Mouse (Mus musculus) fat pad, adult 2 months (tissue): ENCODE results near the gene Flvcr1.
"Not testable (repeated sequence)": the region's sequence is repeated elsewhere in the genome, so short reads cannot be mapped to it uniquely, and the experiment has no call there.

Source experiments
- DNase-seq: peaks from one replicate; pipeline ENCODE4 v3.0.0-alpha.2; 2011; ENCODE audit warnings: low read depth, low spot score; ENCODE audit errors: extremely low read depth

Flvcr1 gene

DNA sequence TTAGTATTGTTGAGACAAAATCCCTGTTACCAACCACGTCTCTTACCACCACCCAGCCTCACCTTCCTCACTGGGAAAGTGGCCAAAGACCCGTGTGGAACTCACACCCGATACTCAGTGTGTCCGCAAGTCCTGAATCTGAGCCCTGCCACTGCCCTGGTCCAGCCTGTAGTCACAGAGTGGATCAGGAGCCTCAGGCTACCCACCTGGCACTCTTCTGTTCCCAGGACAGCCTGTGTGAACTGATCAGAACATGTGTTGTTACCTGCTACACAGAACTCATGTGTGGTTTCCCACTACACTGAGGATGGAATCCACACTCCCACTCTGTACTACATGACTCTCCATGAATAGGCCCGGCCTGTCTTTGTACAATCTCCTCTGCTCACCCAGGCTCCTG lies 16.1 kb upstream of the Flvcr1 start:
- DNase-seq: no peak

DNA sequence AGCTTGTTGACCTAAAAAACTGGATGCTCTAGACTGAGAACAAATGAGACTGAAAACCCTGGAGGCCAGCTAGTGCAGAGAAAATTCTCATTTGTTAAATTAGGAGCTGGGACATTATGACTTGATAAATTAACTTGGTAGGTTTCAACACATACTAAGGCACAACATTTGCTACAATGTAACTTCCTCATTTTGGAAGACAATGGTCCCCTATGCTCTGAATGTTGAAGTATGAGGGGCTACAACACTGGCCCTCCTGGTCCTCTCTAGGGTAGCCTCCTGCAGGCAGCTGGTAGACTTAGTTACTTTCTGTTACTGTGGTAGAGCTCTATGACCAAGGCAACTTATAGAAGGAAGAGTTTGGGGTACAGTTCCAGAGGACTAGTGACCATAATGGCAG lies 15.4 kb upstream of the Flvcr1 start:
- no peak for DNase-seq

DNA sequence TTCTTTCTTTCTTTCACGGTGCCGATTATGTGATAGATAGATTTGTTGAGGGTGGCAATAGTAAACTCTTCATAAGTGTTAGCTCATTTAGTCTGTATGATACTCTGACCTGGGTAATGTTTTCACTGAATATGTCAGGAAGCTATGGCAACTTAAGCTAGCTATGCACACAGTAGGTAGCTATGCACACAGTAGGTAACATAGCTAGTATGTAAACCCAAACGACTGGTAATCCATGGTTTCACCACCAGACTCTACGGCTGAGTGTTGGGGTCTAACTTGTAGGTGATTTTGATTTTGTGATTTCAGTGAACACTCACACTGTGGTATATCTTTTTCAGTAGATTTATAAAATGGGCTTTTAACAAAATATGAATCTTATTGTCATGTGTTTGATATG lies 12.0 kb upstream of the Flvcr1 start:
- no peak for DNase-seq

DNA sequence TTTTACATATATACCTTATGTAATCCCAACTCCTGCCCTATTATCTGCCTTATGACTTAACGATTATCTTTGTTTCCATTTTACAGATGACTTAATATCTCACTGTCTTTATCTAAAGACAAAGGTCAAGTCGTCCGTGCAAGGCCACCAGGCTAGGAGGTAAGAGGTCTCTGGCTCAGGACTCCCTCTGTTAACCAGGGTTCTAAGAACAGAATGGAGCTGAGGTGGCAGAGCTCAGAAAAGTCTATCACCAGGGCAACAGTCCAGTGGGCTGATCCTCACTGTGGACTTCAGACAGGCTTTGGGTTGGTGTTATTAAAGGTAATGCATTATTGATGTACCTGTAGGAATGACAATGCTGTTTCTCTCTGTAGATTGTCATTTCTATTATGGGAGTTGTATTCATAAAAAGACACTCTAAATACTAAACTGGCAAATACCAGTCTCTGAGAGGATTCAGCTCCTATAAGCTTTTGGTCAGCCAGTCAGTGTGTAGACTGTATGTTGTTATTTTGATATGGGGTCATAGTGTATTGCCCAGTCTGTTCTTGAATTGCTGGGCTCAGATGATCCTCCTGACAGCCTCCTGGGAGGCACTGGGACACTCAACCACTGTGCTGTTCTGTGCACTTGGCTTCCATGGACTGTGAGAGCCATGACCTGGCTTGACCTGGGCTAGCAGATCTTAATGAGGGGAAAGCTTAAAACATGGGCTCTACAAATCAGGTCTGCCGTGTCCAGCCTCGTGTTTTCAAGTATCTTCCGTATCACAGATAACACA lies 10.8 kb upstream of the Flvcr1 start, which contains the start of gene Spata45:
TSS of gene Spata45 (plus strand) at position 86 of the 781 bp plus-strand sequence.
- no peak for DNase-seq

DNA sequence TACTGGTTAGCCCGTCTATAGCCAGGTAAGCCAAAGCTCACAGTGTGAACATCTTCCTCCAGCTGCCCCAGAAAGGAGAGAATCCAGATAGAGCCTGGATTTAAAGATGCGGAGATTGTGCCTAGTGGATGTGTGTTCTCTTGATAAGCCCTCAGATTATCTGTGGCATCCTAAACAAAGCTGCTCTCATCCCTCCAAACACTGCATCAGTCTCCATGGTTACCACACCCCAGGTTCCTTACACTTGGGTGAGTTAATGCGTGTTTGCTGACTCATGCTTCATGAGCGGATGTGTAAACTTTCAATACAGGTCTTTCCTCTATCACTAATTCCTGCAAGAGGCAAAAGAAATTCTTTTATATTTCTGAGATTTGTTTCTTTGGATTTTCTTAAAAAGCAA lies 9.7 kb upstream of the Flvcr1 start:
- no peak for DNase-seq

DNA sequence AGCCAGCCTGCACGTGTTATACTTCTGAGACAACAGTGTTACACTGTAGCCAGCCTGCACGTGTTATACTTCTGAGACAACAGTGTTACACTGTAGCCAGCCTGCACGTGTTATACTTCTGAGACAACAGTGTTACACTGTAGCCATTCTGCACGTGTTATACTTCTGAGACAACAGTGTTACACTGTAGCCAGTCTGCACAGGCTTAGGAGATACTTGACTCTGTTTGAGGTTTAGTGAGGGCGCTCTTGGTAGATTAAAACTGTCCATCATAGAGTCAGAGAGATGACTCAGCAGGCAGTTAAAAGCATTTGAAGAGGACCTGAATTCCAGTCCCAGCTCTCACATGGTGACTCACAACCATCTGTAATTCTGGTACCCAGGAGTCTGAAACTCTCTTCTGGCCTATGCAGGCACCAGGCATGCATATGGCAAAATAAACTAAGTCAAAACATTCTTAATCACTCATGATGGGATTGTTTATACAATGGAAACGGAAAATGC lies 5.0 kb upstream of the Flvcr1 start:
- DNase-seq: not testable (repeated sequence)

DNA sequence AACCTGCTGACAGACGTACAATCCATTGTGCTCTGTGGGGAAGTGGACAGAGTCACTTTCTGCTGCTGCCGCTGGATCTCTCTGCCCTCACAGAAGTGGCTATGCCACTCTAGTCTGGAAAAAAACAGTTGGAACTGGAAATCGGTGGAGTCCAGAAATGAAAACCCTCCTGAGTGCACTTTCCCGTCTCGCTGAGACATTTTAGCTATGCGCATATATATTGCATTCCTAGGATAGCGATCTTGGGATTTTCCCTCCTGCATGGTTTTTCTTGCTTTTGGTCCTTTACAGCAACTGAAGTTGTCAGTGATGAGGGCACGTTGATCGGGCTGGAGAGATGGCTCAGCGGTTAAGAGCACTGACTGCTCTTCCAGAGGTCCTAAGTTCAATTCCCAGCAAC lies 4.2 kb upstream of the Flvcr1 start:
- no peak for DNase-seq

DNA sequence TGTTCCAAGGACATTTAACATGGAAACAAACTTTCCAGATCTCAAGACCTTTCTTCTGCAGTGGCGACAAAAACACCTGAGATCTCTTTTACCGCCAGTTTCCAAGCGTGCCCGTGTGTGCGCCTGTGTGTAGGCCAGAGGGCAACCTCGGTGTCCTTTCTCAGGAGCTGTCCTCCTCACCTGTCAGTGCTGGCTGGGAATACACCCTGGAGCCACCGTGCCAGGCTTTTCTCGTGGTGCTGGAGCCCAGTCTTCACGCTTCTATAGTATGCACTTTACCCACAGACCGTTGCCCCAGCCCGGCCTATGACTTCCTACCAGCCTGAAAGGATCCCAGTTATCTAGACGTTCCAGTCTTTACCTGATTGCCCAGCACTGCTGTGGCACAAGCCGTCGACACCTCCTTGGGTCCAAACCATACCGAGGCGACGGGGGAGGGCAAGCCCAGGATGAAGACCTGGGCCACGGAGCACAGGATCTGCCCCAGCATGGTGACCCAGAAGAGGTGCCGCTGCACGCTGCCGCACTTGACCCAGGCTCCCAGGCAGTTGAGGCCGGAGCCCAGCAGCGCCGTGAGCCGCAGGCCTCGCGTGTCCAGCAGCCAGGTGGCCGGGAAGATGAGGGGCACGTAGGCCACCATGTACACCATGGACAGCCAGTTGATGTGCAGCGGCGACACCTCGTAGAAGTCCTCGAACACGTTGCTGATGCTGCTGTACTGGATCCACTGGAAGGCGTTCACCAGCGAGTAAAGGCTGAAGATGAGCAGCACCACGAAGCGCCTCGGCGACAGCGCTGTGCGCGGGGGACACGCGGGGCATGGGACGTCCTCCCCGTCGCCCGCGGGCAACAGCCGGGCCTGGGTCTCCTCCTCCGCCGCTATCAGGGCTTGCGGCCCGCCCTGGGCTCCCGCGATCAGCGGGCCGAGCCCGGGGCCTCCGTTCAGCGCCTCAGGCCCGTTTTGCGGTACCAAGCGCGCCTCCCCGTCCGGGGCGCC lies 644 bp downstream of the Flvcr1 start:
- DNase-seq: no peak

DNA sequence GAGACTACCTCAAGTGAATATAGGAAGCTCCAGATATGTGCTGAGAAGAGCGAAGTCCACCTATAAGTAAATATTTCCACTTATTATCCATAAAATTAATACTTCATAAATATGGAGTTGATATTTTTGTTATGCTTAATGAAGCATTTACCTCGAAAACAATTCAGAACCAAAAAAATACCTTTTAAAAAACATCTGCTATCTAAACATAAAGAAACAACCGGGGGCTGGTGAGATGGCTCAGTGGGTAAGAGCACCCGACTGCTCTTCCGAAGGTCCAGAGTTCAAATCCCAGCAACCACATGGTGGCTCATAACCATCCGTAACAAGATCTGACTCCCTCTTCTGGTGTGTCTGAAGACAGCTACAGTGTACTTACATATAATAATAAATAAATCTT lies 2.2 kb downstream of the Flvcr1 start:
- DNase-seq: not testable (repeated sequence)

DNA sequence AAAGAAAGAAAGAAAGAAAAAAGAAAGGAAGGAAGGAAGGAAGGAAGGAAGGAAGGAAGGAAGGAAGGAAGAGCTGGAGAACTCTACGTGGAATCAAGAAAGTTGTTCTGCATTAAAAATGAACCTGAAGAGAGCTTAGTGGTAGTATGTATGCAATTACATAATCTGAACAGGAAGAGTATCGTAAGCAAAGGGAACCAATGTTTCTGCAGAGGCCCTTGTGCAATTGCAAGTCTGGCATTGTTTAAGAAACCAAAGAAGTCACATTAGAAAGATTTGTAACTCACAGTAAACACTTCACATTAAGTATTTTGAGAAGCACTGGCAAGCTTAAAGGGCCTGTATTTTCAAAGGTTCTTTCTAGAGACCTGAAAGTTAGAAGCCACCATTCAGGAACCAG lies 2.8 kb downstream of the Flvcr1 start:
- no peak for DNase-seq

DNA sequence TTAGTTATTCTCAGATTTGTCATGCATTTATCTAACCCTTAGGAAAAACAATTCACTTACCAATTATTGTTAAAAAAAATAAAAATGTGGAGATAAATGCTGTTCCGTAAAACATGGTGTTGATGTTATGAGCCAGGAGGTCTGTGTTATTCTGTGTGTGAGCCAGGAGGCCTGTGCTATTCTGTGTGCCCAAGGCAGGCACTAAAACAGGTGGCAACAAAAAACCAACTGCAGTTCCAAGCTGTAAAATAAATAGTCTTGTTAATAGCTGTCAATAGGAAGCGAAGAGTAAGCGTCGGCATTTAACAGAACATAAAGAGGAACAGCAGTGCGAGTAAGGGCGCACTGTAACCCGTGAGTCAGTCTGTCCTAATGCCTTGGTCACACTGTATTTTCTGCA lies 4.9 kb downstream of the Flvcr1 start:
- no peak for DNase-seq

DNA sequence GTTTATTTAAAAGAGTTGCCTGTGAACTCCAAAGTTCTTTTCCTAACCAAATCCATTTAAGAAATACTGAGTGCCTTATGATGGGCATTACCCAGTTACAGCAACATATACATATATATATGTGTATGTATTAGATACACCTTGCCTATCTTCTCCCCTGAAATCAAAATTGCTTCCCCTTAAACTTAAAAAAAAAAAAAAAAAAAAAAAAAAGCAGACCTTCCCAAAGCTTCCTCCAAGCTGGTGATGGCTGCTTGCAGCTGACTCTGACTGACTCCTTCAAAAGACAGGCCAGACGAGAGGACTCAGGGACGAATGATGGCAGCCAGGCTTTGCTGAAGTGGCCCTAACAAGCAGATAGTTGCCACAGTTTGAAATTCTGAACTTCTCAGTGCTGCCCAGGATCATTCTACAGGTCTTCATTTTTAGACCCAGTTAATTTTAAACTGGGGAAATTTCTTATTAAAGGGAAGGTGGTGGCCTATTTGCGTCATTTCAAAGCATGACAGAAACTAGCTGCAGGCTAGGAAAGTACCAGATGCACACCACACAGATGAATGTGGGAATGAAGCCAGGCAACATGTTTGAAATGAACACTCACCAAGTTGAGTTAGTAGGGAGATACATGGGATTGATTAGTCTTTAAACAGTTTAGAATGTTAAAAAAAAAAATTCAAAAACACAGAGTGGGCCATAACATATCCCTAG lies 5.6 kb downstream of the Flvcr1 start:
- no peak for DNase-seq

DNA sequence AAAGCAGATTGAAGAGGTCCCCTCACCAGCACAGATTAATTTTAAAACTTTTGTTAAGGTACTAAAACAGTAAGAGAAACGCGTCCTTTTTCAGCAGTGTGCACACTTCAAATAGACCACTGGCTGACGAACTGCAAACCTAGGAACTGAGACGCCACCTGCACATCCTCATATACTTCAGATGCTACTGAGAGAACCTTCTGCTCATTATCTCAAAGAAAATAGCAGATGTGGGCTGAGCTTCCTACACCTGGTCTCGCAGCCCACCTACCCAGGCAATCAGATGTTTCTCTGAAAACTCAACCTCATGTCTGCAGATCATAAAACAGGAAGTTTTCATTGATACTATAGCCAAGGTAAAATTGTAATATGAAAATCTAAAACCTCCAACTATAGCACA lies 6.2 kb downstream of the Flvcr1 start:
- no peak for DNase-seq

DNA sequence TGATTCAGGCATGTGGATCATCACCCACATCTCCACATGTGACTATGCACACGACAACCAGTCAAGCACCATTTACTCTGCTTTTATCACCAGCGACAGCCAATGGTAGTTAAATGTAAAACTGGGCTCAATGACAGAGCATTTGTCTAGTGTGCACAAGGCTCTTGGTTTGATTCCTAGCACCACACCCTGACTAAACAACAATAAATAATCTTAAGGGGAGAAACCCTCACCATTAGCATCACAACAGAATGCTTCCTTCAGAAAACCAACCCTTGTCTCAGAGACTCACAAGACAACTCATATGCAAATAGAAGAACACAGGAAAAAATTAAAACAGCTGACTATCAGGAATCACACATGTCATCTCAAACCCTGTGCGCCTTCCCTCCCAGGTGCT lies 11.7 kb downstream of the Flvcr1 start:
- DNase-seq: no peak

DNA sequence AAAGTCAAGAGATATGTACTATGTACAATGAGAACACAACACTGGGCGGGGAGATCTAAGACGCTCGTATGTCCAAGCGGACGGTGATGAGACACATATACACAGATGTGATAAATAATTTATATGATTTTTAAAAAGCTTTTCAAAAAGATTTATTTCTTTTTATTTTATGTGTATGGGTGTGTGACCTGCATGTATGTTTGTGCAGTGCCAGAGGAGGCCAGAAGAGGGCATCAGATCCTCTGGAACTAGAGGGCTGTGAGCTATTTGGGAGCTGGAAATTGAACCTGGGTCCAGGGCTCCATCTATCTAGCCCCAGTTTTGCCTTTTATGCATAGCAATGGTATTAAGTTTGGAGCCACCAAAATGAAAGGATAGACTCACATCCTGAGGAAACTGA lies 17.3 kb downstream of the Flvcr1 start:
- DNase-seq: no peak

DNA sequence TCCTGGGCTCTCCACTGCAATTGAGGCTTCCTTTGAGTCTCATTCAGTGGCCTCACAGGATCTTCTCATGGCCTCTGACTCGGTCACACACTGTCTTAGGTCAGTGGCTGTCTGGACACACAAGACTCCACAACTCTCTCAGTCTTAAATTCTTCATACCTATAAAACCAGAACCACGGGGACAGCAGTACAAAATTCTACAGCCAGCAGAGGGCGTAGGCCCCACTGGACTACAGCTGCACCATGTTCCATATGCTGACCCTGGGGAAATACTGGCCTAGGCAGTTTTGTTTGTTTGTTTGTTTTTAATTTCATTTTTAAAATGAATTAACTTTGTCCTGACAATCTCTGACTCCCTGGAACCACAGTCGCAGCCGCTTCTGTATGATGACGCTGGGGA lies 23.8 kb downstream of the Flvcr1 start:
- no peak for DNase-seq

DNA sequence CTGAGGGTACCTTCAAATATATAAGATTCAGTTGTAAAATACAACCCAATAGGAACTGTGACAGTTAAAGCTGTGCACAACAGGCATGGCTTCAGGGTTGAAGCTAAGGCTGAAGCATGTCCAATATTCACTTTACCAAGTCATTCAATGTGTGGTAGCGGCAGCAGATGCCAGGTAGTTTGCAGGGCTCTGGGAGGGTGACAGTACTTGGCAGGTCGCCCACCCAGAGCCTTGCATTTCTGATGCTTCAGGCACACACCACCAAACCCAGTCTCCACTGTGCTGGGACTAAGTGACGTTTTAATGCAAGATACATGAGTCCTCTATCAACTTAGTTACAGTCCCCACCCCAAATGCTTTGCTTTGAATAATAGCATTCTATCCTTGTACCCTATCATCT lies 25.3 kb downstream of the Flvcr1 start:
- DNase-seq: no peak

DNA sequence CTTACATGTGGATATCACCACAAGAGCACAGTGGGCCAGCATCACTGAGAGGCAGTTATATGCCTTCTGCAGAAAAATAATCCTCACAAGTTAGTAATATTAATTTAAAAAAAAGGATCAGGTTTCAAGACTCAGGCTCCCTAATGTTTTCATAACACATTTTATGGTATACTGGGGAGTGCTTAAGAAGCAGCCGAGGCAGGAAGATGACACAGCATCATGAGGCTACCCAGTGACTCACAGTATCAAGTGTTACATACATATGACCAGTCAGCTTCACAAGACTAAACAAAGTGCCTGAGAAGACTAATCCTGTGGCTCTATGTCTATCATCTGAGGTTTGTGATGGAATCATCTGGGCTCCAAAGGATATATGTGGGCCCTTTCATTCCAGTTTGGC lies 27.9 kb downstream of the Flvcr1 start:
- DNase-seq: no peak

DNA sequence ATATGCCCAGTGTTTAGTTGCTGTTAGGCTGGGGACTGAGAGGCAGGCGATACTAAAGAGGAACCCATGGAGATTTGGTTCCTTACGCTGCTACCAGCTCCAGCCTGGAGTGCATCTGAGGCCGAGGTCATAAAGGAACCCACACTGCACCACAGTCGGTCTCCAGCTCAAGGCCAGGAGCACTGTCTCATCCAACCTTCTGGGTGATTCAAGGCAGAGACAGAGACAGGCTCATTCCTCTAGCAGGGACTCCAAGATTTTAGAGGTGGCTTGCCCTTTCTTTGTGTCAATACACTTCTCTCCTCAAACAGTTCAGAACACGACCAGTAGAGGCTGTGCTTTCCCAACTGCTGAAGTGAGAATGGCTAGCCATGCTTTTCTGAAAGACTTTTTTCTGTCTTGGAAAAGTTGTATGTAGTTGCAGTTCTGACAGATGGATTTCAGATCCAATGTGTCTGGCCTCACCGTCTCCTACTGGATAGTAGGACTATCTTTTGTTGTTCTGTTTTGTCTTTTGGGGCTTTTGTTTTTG lies 29.5 kb downstream of the Flvcr1 start:
- DNase-seq: no peak

DNA sequence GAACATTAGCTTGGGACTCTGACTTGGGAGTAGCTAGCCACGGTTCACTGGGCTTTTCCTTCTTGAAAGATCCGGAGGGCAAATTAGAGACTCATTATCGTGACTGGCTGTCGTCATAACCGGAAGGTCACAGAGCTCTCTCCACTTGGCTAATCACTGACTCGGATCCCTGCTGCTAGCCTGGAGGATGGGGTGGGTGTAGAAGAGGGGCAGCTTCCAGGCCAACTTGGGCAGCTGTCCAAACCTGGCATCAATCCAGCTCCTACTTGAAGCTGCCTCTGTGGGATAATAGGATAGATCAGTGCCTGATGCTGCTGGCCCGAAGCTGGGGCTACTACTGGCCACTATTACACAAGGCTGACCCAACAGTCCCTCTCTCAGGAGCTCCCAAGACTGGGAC lies 30.4 kb downstream of the Flvcr1 start:
- no peak for DNase-seq
